ENCODE assay signal across 11 mouse cellular contexts in the genomic region with DNA sequence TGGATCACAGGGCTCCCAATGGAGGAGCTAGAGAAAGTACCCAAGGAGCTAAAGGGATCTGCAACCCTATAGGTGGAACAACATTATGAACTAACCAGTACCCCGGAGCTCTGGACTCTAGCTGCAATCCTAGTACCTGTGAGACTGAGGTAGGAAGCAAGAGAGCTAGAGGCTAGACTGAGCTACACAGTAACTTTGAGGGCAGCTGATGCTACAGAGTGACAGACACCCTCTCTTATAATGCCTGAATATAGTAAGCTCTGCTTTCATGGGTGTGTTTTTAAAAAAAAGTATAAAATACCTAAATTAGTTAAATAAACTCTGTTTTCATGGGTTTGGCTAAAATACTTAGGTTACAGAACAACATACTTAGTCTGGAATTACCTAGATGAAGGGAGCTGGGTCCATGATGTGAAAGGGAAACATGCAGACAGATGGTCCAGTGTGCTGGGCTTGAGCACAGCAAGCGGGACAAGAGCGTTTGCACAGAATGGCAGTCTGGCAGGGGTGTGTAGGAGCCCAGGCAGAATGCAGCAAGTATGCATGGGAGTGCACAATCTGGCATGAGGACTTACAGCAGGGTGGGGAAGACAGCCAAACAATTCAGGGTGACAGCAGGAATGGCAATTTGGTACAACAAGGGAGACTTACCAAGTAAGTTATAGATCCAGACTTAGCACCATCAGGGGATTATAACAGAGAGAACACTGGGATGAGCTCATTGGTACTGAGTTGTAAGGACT.
DNase-seq lines count a peak whose midpoint lies in the region; ATAC-seq and TF ChIP-seq lines count a peak whose summit lies in the region.
"Had no signal": no experiment of that assay in that cellular context is flagged by ENCODE, and none has a peak within 500 bp of the region (broad histone marks: within the 10 kb centered on the region; RNA-seq: fewer than 3 reads in every experiment).

No protein-coding gene starts in this region.

- TF ChIP-seq CTCF in forebrain, postnatal 0 days (IDR thresholded peaks at IDR 0.05; ENCODE audit: low read depth), result no peak

- WGBS in midbrain, embryonic 11.5 days, result 90% methylated on average over 3 of the region's 3 CpGs
- 89% methylated on average over 3 of the region's 3 CpGs for whole genome bisulfite sequencing in midbrain, embryonic 10.5 days
- 67% methylated on average over 3 of the region's 3 CpGs for WGBS in forebrain, postnatal 0 days

- H3K36me3 ChIP-seq in midbrain, embryonic 11.5 days (ENCODE audit: control insufficient read depth, insufficient read depth, low read length), result no peaks in the 10 kb centered on the region
- H3K36me3 ChIP-seq in midbrain, embryonic 10.5 days, result no peaks in the 10 kb centered on the region
- no peaks in the 10 kb centered on the region for H3K36me3 ChIP-seq in forebrain, postnatal 0 days (ENCODE audit: insufficient read depth)
- H3K36me3 ChIP-seq: liver, embryonic 15.5 days had no signal

- H3K27ac ChIP-seq in midbrain, embryonic 11.5 days (ENCODE audit: low read depth, low read length), result no peak overlapping the region
- H3K27ac ChIP-seq in midbrain, embryonic 10.5 days (replicated peaks), result no peak overlapping the region
- H3K27ac ChIP-seq in forebrain, postnatal 0 days (ENCODE audit: low read depth, low read length), result peak overlapping the region; percentile 46; the same call in 1 of the 2 replicates
- H3K27ac ChIP-seq: liver, embryonic 15.5 days had no signal

- H3K9ac ChIP-seq in midbrain, embryonic 11.5 days (ENCODE audit: low read length), result no peak overlapping the region
- H3K9ac ChIP-seq in forebrain, postnatal 0 days, result no peak overlapping the region
- H3K9ac ChIP-seq: liver, embryonic 15.5 days had no signal

- no peaks in the 10 kb centered on the region for H3K4me1 ChIP-seq in midbrain, embryonic 11.5 days (ENCODE audit: control insufficient read depth, insufficient read depth, low read length)
- no peaks in the 10 kb centered on the region; the same call in 1 of the 2 replicates for H3K4me1 ChIP-seq in midbrain, embryonic 10.5 days
- H3K4me1 ChIP-seq in forebrain, postnatal 0 days (ENCODE audit: insufficient read depth), result no peaks in the 10 kb centered on the region

- H3K4me3 ChIP-seq in midbrain, embryonic 11.5 days (ENCODE audit: low read depth, low read length), result no peak overlapping the region
- no peak overlapping the region for H3K4me3 ChIP-seq in midbrain, embryonic 10.5 days
- no peak overlapping the region for H3K4me3 ChIP-seq in forebrain, postnatal 0 days (ENCODE audit: low read depth, low read length)
- H3K4me3 ChIP-seq: liver, embryonic 15.5 days; myocyte had no signal

- 0 out of 2 replicates have a peak, but pooled peaks have one; percentile 44 for ATAC-seq in midbrain, embryonic 11.5 days (ENCODE audit: low FRiP score)
- ATAC-seq in forebrain, postnatal 0 days, result peak; percentile 96
- no peak for ATAC-seq in activated CD4-positive, CD25-positive, alpha-beta regulatory T cell, adult 4 months

- no peak overlapping the region for H3K4me2 ChIP-seq in midbrain, embryonic 11.5 days
- no peak overlapping the region for H3K4me2 ChIP-seq in forebrain, postnatal 0 days (ENCODE audit: low read depth)
- H3K4me2 ChIP-seq: liver, embryonic 15.5 days had no signal

- no peak for DNase-seq in midbrain, embryonic 11.5 days (ENCODE audit: low spot score, missing footprints)
- no peak for DNase-seq in midbrain, embryonic 10.5 days (ENCODE audit: low spot score)
- peak; percentile 83 for DNase-seq in forebrain, postnatal 0 days
- peak; percentile 28 for DNase-seq in left cerebral cortex, adult 11 months (ENCODE audit: low spot score)
- DNase-seq in right cerebral cortex, postnatal 36 days (ENCODE audit: low spot score in 2 of 2), result peak; percentile 34 to 49
- DNase-seq in adipocyte (ENCODE audit: low spot score), result no peak
- no peak for DNase-seq in embryo, embryonic 9.5 days (ENCODE audit: extremely low spot score)
- DNase-seq: kidney, postnatal 36 days had no signal

- no peaks in the 10 kb centered on the region for H3K9me3 ChIP-seq in midbrain, embryonic 11.5 days (ENCODE audit: control insufficient read depth, low read length)
- no peaks in the 10 kb centered on the region for H3K9me3 ChIP-seq in midbrain, embryonic 10.5 days (replicated peaks)
- no peaks in the 10 kb centered on the region for H3K9me3 ChIP-seq in forebrain, postnatal 0 days (ENCODE audit: low read length)
- H3K9me3 ChIP-seq: liver, embryonic 15.5 days had no signal

- no peaks in the 10 kb centered on the region for H3K27me3 ChIP-seq in midbrain, embryonic 11.5 days (ENCODE audit: control insufficient read depth, insufficient read depth, low read length)
- H3K27me3 ChIP-seq in midbrain, embryonic 10.5 days (ENCODE audit: low read depth, poor library complexity, severe bottlenecking), result no peaks in the 10 kb centered on the region
- H3K27me3 ChIP-seq in forebrain, postnatal 0 days (ENCODE audit: insufficient read depth, low read length), result no peaks in the 10 kb centered on the region
- H3K27me3 ChIP-seq: liver, embryonic 15.5 days had no signal

Comparison
In these comparisons a context has a peak if more than half of its experiments do, and no peak if none do; other contexts are left out.
1. DNase-seq: peak in forebrain, postnatal 0 days (single experiment), left cerebral cortex, adult 11 months (single experiment) and right cerebral cortex, postnatal 36 days (2 of 2); none in midbrain, embryonic 11.5 days (single experiment), midbrain, embryonic 10.5 days (single experiment), adipocyte (single experiment) and embryo, embryonic 9.5 days (single experiment).